Mouse (Mus musculus): ENCODE measurements around the gene Sgsm1.

GRCm38 (mm10) chr5:113323784-113324638 lies 13.4 kb upstream of the Sgsm1 start:
- TF ChIP-seq CTCF (IDR thresholded peaks at IDR 0.05; ENCODE audit: control insufficient read depth, insufficient read depth, insufficient replicate concordance, low read depth, low read length): no peak
- no peak; the same call in 1 of the 2 replicates for TF ChIP-seq POLR2A (IDR thresholded peaks at IDR 0.05; ENCODE audit: control insufficient read depth, low read depth, low read length)

Data from testis, adult 2 months (tissue).